Mouse (Mus musculus) kidney, adult 2 months (tissue): ENCODE measurements around the gene Tm2d3. TPM values are rescaled to one million over a fixed set of nuclear protein-coding genes. Genes with fewer than 3 reads are reported as not detected.

Experiments used
- DNase-seq: peaks from one replicate; pipeline ENCODE4 v3.0.0; 2021
- H3K27ac ChIP-seq: fragments of 200-500 bp; 2 replicates; pipeline ENCODE4 v1.5.1; 2012; ENCODE audit warnings: low read depth, low read length, control low read depth, inconsistent platforms; ENCODE audit not compliant: insufficient read depth
- H3K27me3 ChIP-seq: fragments of 200-500 bp; replicated peaks from 2 replicates; pipeline ENCODE4 v1.6.1; 2012; ENCODE audit warnings: mild to moderate bottlenecking, moderate library complexity, low read length, inconsistent platforms; ENCODE audit not compliant: control insufficient read depth, insufficient read depth
- H3K36me3 ChIP-seq: fragments of 200-500 bp; 2 replicates; pipeline ENCODE4 v1.6.1; 2012; ENCODE audit warnings: mild to moderate bottlenecking, moderate library complexity, low read length, inconsistent platforms; ENCODE audit not compliant: control insufficient read depth, insufficient read depth
- H3K4me1 ChIP-seq: fragments of 200-500 bp; 2 replicates; pipeline ENCODE4 v1.6.1; 2011; ENCODE audit warnings: low read length; ENCODE audit not compliant: control insufficient read depth, insufficient read depth
- H3K4me3 ChIP-seq: fragments of 200-500 bp; 2 replicates; pipeline ENCODE4 v1.5.1; 2011; ENCODE audit warnings: mild to moderate bottlenecking, low read depth, low read length, control low read depth; ENCODE audit not compliant: insufficient read depth
- CTCF ChIP-seq: fragments of 200-500 bp; conservative IDR thresholded peaks from 2 replicates; pipeline ENCODE4 v1.5.1; 2011; ENCODE audit warnings: low read depth, mild to moderate bottlenecking, control low read depth, low read length, moderate library complexity, mixed read lengths; ENCODE audit not compliant: insufficient read depth, insufficient read length
- POLR2A ChIP-seq: fragments of 200-500 bp; IDR thresholded peaks from one replicate; pipeline ENCODE4 v1.6.1; 2011; ENCODE audit warnings: low read depth, low read length, control low read depth
- WGBS: fragments of 180-500 bp; shearing (Covaris S2); methylation state at CpG from one replicate; pipeline ENCODE4 v1.1.7; 2018; 5-methylcytosine and 5-hydroxymethylcytosine counted together
- polyA plus RNA-seq: library from polyadenylated mRNA; depleted of rRNA; stranded (reverse); fragments of >200 nt; gene quantifications from 2 replicates; pipeline ENCODE4 v1.2.3, GENCODE M21; 2012

Gene Tm2d3
- polyA plus RNA-seq, 1 experiment = 199 TPM

DNA sequence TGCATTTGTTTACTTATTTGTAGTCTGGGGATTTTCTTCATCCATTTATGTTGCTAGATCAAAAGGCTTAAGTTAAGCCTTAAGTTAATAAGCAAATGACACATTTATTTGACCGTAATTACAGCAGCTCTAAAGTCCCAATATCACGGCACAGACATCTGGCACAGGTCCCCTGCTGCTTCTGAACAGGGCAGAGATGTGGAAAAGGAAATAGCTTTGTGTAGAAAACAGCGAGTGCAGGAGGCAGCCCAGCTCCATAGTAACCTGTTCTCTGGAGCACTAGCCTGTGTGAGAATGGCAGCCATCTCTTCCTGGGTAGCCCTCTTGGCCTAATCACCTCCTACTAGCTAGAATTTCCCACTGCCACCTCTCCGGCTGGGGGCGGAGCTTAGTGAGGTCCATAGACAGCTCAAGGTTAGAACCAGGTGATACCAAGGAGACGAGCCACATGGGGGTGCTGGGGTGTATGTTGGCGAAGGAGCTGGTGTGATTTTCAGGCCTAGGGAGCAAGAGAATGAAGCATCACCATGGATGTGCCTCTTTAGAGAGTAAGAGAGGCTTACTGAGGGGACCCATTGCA lies 6.6 kb upstream of the Tm2d3 start:
- Histone ChIP-seq H3K4me3 (no peak overlapping the region), H3K27ac (no peak overlapping the region), H3K4me1 (no peaks in the 10 kb centered on the region), H3K27me3 (no peaks in the 10 kb centered on the region), H3K36me3 (no peaks in the 10 kb centered on the region)
- TF ChIP-seq CTCF (no peak), POLR2A (no peak)
- no peak for DNase-seq
- WGBS = 71% methylated on average over 7 of the region's 7 CpGs

DNA sequence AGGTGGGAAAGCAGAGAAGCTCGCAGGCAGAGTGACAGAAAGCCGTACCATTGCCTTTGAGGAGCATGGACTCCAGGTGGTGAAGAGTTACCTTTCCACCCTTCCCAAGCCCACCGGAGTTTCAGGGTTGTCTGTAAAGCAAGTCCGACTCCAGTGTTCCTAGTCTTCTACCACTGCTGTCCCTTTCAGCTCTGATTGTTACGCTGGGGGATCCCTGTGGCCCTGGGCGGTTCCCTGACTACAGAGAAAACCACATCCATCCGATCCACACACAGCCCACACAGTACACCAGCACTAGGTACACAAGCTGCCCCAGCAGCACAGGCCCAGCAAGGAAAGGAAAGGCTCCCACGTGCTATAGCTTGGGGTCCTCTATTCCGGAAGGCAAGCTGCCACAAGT lies 4.3 kb upstream of the Tm2d3 start:
- H3K4me1 ChIP-seq = no peaks in the 10 kb centered on the region
- no peak for DNase-seq
- no peak overlapping the region for H3K27ac ChIP-seq
- no peak overlapping the region for H3K4me3 ChIP-seq
- no peaks in the 10 kb centered on the region for H3K27me3 ChIP-seq
- 95% methylated on average over 9 of the region's 9 CpGs for WGBS
- no peaks in the 10 kb centered on the region for H3K36me3 ChIP-seq
- TF ChIP-seq POLR2A = no peak
- TF ChIP-seq CTCF = no peak

- 57% methylated on average over 8 of the region's 8 CpGs for WGBS
- DNase-seq = no peak
- H3K36me3 ChIP-seq = no peaks in the 10 kb centered on the region
- H3K27ac ChIP-seq = no peak overlapping the region
- no peaks in the 10 kb centered on the region; the same call in 1 of the 2 replicates for H3K4me1 ChIP-seq
- TF ChIP-seq CTCF (no peak), POLR2A (no peak)
- no peak overlapping the region for H3K4me3 ChIP-seq
- no peaks in the 10 kb centered on the region for H3K27me3 ChIP-seq
Measured at GRCm38 (mm10) chr7:65691929-65692605, 1.1 kb downstream of the Tm2d3 start.

DNA sequence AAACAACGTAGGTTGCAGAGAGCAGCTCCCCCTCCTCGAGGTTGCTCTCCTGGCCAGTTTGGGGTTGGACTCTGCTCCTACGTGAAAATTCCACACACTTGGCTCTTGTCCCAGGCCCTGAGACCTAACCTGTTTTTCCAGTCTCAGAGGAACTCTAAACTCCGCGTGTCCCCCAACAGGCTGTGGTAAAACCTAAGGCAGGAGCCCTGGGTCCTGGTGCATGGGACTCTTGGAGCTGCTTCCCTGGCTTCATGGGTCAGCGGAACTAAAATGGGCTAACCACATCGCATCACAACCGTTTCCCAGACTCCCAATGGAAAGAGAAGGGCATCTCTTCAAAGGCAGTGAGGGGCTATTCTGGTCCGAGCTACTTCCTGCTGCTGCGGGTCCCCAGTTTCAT lies 1.9 kb downstream of the Tm2d3 start:
- Histone ChIP-seq H3K4me1 (no peaks in the 10 kb centered on the region; the same call in 1 of the 2 replicates), H3K27me3 (no peaks in the 10 kb centered on the region), H3K27ac (peak overlapping the region; percentile 72), H3K4me3 (peak overlapping the region; percentile 86), H3K36me3 (peaks cover 1% of the 10 kb centered on the region; the same call in 1 of the 2 replicates)
- TF ChIP-seq CTCF = no peak
- no peak for TF ChIP-seq POLR2A
- DNase-seq = peak; percentile 90
- WGBS = under 1% methylated on average over 10 of the region's 10 CpGs

GRCm38 (mm10) chr7:65693301-65693821 lies 2.4 kb downstream of the Tm2d3 start:
- Histone ChIP-seq H3K27me3 (no peaks in the 10 kb centered on the region), H3K36me3 (peaks cover 2% of the 10 kb centered on the region), H3K4me1 (no peaks in the 10 kb centered on the region; the same call in 1 of the 2 replicates), H3K27ac (peak overlapping the region; percentile 72), H3K4me3 (peak overlapping the region; percentile 86)
- under 1% methylated on average over 52 of the region's 52 CpGs for WGBS
- TF ChIP-seq CTCF (no peak), POLR2A (peak; percentile 57)
- DNase-seq = peak; percentile 89

DNA sequence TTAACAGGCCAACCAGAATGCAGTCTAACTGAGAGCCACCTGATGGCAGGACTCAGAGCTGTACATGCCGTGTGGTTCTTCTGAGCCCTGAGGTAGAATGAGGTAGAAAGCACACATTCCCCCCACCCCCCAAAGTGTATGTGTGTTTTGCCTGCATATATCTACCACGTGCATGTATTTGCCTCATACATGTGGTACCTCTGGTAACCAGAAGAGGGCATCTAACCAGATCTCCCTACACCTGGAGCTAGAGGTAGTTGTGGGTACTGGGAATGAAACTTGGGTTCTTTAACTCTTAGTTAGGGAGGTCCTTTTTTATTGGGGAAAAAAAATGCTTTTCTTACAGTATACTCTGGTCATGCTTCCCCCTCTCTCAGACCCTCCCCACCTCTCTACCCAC lies 5.5 kb downstream of the Tm2d3 start:
- no peaks in the 10 kb centered on the region for H3K27me3 ChIP-seq
- peak; percentile 48 for DNase-seq
- no peak overlapping the region for H3K27ac ChIP-seq
- no peak for TF ChIP-seq POLR2A
- no peak for TF ChIP-seq CTCF
- no peaks in the 10 kb centered on the region; the same call in 1 of the 2 replicates for H3K4me1 ChIP-seq
- peaks cover 2% of the 10 kb centered on the region for H3K36me3 ChIP-seq
- no peak overlapping the region for H3K4me3 ChIP-seq
- 48% methylated on average over 2 of the region's 2 CpGs for WGBS

DNA sequence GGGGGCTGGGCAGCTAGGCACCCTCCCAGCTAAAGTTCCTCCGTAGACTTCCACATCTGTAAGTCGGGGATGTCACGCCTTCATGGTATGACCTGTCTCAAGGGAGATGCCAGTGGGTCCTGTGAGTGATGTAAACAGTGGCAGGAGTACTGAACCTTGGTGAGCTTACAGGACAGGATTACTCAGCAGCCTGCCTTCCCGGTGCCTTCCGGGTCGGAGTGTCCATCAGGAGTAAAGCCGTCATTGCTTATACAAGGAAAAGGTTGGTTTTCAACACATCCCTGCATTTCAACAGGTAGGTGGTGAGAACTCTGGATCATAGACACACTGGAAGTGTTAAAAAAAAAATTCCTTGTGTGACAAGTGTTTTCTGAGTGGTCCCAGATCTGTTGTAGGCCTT lies 11.1 kb downstream of the Tm2d3 start:
- no peaks in the 10 kb centered on the region for H3K27me3 ChIP-seq
- no peak overlapping the region for H3K27ac ChIP-seq
- H3K4me3 ChIP-seq = no peak overlapping the region
- no peaks in the 10 kb centered on the region for H3K4me1 ChIP-seq
- DNase-seq = no peak
- H3K36me3 ChIP-seq = peaks cover 2% of the 10 kb centered on the region
- 82% methylated on average over 7 of the region's 7 CpGs for WGBS
- TF ChIP-seq POLR2A (no peak), CTCF (no peak)
